Mouse (Mus musculus) lung, embryonic 14.5 days (tissue): Measurements from ENCODE around the gene Cdh13. TPM values are rescaled to one million over a fixed set of nuclear protein-coding genes. Genes with fewer than 3 reads are reported as not detected.

Experiments
- ATAC-seq: fragments of 200-750 bp; cut with Nextera tagmentation; 2 replicates; pipeline ENCODE4 v1.8.0; 2017; ENCODE audit warnings: mild to moderate bottlenecking, moderate TSS enrichment, moderate library complexity; ENCODE audit not compliant: insufficient read depth
- DNase-seq: peaks from one replicate; pipeline ENCODE4 v3.0.0-alpha.2; 2015
- H3K27ac ChIP-seq: fragments of 300-500 bp; sonication (generic); 2 replicates; pipeline ENCODE4 v1.5.1; 2014; ENCODE audit warnings: low read depth, mild to moderate bottlenecking, moderate library complexity
- H3K27me3 ChIP-seq: fragments of 300-500 bp; sonication (generic); 2 replicates; pipeline ENCODE4 v1.6.1; 2014; ENCODE audit warnings: low read length, control low read depth; ENCODE audit not compliant: insufficient read depth
- H3K36me3 ChIP-seq: fragments of 300-500 bp; sonication (generic); 2 replicates; pipeline ENCODE4 v1.6.1; 2014; ENCODE audit warnings: control low read depth; ENCODE audit not compliant: insufficient read depth
- H3K4me1 ChIP-seq: fragments of 300-500 bp; sonication (generic); 2 replicates; pipeline ENCODE4 v1.6.1; 2014; ENCODE audit warnings: antibody characterized with exemption, control low read depth; ENCODE audit not compliant: insufficient read depth
- H3K4me2 ChIP-seq: fragments of 300-500 bp; sonication (generic); 2 replicates; pipeline ENCODE4 v1.6.1; 2014; ENCODE audit warnings: mild to moderate bottlenecking
- H3K4me3 ChIP-seq: fragments of 300-500 bp; sonication (generic); 2 replicates; pipeline ENCODE4 v1.5.1; 2014; ENCODE audit warnings: low read depth, low read length
- H3K9ac ChIP-seq: fragments of 300-500 bp; sonication (generic); 2 replicates; pipeline ENCODE4 v1.6.1; 2014
- H3K9me3 ChIP-seq: fragments of 300-500 bp; sonication (generic); 2 replicates; pipeline ENCODE4 v1.6.1; 2016; ENCODE audit warnings: low read depth, low read length, control low read depth
- CTCF ChIP-seq: IDR thresholded peaks from 2 replicates; pipeline ENCODE4 v1.5.1; 2016; ENCODE audit warnings: antibody characterized with exemption, low read depth
- WGBS: fragments of 180-500 bp; shearing (Covaris S2); extraction: QIAGEN DNeasy Blood & Tissue Kit; methylation state at CpG from one replicate; pipeline ENCODE4 v1.1.7; 2014; 5-methylcytosine and 5-hydroxymethylcytosine counted together
- polyA plus RNA-seq: library from polyadenylated mRNA; unstranded; fragments of >200 nt; fragmentation: Nextera tagmentation; extraction: Ambion mirVana; gene quantifications from 2 replicates; pipeline ENCODE4 v1.2.1, GENCODE M21; 2014

Gene Cdh13
- polyA plus RNA-seq, 1 experiment from 2014 or later, result 1.2 TPM

DNA sequence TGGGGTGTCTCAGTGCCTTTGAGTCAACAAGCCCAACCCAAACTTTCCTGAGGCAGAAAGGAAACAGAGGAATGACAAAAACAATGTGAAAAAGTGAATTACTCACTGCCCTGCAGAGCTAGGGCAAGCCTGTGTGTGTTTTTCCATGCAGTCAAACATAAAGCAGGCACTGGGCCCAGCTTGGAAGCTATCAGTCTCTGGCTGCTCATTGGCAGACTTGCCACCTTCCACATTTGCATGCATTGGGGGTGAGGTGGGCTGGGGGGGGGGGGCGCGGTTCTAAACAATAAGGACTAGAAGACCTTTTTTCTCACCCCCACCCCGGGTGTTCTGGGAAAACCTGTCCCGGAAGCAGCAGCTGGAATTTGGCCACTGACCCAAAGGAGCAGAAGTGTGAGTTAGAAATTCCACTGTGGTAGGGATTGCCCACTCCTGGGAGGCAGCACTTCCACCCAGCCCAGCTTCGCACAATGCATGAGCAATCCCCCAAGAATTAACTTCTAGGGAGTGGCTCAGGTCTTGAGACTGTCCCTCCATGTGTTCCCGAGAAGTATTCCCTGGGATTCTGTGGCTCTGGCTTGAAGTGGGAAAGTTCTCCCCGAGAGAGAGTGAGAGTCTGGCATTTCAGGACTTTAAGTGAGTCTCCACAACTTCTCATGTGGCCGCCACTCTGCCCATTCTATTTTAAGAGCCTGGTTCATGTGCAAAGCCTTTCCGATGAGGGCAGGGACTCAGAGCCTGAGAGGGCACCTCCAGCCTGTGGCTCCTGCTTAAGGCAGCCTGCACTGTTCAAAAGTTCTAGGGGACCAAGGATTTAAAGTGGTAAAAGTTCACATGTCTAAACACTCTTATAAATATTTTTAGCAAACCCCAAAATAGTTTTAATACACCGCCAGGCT is 3.0 kb downstream of the Cdh13 start:
- no peaks in the 10 kb centered on the region for H3K36me3 ChIP-seq
- no peak for TF ChIP-seq CTCF
- 23% methylated on average over 10 of the region's 10 CpGs for WGBS
- H3K4me2 ChIP-seq, result no peak overlapping the region
- DNase-seq (no peak), ATAC-seq (no peak)
- peaks cover 33% of the 10 kb centered on the region for H3K27me3 ChIP-seq
- H3K4me3 ChIP-seq, result no peak overlapping the region
- no peaks in the 10 kb centered on the region for H3K4me1 ChIP-seq
- no peak overlapping the region for H3K9ac ChIP-seq
- no peaks in the 10 kb centered on the region for H3K9me3 ChIP-seq
- no peak overlapping the region for H3K27ac ChIP-seq

DNA sequence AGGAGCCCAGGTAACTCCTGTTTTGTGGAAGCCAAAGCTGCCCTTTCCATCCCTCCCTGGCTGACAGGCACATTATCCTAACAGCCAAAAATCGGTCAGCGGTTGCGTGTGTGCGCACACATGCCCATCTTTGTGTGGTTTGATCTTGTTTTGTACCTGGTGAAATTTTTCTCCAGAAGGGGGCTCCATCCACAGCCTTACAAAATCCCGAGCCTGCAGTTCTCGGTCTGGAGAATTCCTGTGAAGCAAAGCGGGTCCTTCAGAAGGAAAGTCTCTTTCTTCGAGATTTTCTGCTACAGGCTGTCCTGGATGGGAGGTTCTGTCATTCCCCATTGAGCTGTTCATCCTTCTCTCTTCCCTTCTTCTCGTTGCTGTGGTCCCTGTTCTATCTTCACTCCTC is 4.0 kb downstream of the Cdh13 start:
- peak; percentile 73 for DNase-seq
- 30% methylated on average over 9 of the region's 9 CpGs for WGBS
- Histone ChIP-seq H3K27ac (no peak overlapping the region), H3K9ac (no peak overlapping the region), H3K4me3 (no peak overlapping the region), H3K4me1 (no peaks in the 10 kb centered on the region), H3K27me3 (peaks cover 33% of the 10 kb centered on the region), H3K9me3 (no peaks in the 10 kb centered on the region), H3K36me3 (no peaks in the 10 kb centered on the region), H3K4me2 (no peak overlapping the region)
- ATAC-seq, result no peak
- TF ChIP-seq CTCF, result peak; percentile 61

DNA sequence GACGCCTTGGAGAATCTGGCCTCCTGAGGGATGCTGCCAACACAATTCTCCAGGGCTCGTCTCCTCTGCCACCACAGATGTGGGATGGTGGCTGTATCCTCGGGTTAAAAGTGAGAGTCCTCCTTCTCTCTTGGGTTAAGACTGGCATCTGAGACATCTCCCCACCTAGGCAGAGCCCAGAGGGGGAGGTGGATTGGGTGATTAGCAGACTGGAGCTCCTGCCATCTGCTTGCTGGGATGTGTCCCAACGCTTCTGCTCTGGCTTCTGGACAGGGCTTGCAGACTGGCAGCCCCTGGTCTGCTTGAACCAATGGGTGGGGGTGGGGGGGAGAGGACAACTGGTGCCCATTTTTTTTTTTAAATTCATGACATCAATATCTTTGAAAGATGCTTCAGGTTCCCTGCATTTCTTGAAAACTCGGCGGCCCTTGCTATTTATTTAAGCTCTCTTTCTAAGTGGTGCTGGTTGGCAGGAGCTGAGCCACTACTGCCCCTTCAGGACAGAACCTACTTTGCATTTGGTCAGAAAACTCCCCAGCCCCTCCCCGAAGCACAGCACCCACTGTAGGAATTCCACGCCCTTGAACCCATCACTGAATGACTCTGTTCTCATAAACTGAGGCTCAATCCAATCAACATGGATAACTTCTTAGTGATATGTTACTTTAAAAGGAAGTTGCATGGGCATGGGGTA is 4.9 kb downstream of the Cdh13 start:
- Histone ChIP-seq H3K27me3 (peaks cover 24% of the 10 kb centered on the region), H3K4me1 (no peaks in the 10 kb centered on the region), H3K9ac (no peak overlapping the region), H3K4me2 (no peak overlapping the region), H3K36me3 (no peaks in the 10 kb centered on the region), H3K9me3 (no peaks in the 10 kb centered on the region), H3K4me3 (no peak overlapping the region), H3K27ac (no peak overlapping the region)
- ATAC-seq (no peak), DNase-seq (peak; percentile 30)
- peak; percentile 14; the same call in 1 of the 2 replicates for TF ChIP-seq CTCF
- WGBS, result 50% methylated on average over 8 of the region's 8 CpGs

DNA sequence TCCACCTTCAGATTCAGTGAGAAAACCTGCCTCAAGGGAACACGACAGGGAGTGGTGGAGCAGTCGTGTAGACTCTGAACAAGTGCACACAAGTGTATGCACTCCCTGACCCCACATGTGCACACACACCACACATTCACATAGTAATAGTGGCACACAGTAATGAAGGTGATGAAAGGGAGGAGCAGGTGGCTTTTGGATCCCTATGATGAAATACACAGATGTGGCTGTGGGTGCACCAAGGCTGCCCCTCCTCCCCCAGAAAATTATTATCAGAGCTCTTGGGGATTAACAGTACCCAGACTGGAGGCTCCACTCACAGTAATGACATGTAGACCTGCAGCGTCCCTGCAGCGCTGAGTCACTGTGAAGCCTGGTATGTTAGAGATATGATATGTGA is 5.6 kb downstream of the Cdh13 start:
- Histone ChIP-seq H3K9ac (no peak overlapping the region), H3K4me2 (no peak overlapping the region), H3K4me1 (no peaks in the 10 kb centered on the region), H3K36me3 (no peaks in the 10 kb centered on the region), H3K27me3 (peaks cover 18% of the 10 kb centered on the region), H3K4me3 (no peak overlapping the region), H3K27ac (no peak overlapping the region), H3K9me3 (no peaks in the 10 kb centered on the region)
- no peak for TF ChIP-seq CTCF
- DNase-seq, result no peak
- no peak for ATAC-seq
- WGBS, result 77% methylated on average over 4 of the region's 4 CpGs

DNA sequence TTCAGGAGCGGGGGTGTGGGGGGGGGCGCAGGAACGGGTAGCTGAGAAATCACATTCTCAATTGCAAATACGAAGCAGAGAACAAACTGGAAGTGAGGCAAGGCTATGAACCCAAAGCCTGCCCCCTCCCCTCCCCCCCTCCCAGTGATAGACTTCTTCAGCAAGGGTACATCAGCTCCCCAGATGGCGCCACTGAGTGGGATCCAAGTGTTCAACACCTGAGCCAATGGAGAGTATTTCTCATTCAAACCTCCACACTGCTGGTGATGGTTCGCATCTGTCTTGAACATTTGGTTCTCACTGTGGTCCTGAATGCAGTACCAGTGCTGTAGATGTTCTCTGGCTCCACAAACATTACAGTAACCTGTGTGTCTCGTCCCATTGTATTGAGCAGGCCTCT is 6.0 kb downstream of the Cdh13 start:
- Histone ChIP-seq H3K4me3 (no peak overlapping the region), H3K9me3 (no peaks in the 10 kb centered on the region), H3K4me1 (no peaks in the 10 kb centered on the region), H3K27ac (no peak overlapping the region), H3K27me3 (peaks cover 13% of the 10 kb centered on the region), H3K4me2 (no peak overlapping the region), H3K36me3 (no peaks in the 10 kb centered on the region), H3K9ac (no peak overlapping the region)
- DNase-seq (no peak), ATAC-seq (no peak)
- no peak; the same call in 1 of the 2 replicates for TF ChIP-seq CTCF
- 68% methylated on average over 7 of the region's 7 CpGs for WGBS

DNA sequence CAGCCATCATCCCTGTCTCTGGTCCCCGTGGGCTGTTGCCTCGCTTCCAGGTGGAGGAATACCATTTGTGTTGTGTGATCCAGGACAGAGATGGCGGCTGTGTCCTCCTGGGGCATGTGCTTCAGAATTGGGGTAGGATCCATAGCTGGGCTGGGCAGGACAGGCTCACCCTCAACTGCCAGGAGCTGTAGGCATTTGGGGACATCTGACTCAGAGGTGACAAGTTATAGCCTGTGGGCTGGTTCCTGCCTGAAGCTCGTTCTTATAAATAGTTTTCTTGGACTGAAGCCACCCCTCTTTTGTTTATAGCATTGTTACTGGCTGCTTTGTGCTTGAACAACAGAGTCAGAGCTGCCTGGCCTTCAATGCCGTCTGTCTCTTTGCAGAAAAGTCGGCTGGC is 6.7 kb downstream of the Cdh13 start:
- Histone ChIP-seq H3K9ac (no peak overlapping the region), H3K4me1 (no peaks in the 10 kb centered on the region)
- 52% methylated on average over 6 of the region's 6 CpGs for WGBS

DNA sequence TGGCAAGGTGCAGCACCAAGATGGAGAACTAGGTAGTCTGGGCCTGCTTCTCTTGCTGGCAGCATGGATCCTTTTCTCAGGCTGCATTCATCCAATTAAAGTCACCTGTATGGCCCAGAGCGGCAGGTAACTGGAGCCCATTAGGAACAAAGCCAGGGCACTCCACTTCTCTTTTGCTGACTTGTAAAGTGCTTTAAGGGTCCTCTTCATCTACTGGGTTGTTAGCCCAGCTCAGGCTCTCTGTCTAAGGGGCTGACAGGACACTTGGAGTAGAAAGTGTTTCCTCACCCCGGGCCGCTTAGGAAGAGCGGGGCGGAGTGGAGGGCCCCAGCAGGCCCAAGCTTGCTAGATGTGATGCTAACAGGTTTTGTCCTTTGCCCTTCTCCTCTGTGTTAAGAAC is 12.9 kb downstream of the Cdh13 start:
- H3K27ac ChIP-seq, result no peak overlapping the region
- no peaks in the 10 kb centered on the region for H3K4me1 ChIP-seq
- no peak overlapping the region for H3K4me3 ChIP-seq
- WGBS, result 67% methylated on average over 5 of the region's 5 CpGs
- H3K9me3 ChIP-seq, result no peaks in the 10 kb centered on the region
- no peak for TF ChIP-seq CTCF
- no peak overlapping the region for H3K4me2 ChIP-seq
- H3K9ac ChIP-seq, result no peak overlapping the region
- H3K27me3 ChIP-seq, result no peaks in the 10 kb centered on the region
- ATAC-seq, result no peak
- peak; percentile 16 for DNase-seq
- H3K36me3 ChIP-seq, result no peaks in the 10 kb centered on the region

More for the DNA sequence above, 6.7 kb downstream of the Cdh13 start:
- Histone ChIP-seq H3K27ac (no peak overlapping the region), H3K36me3 (no peaks in the 10 kb centered on the region), H3K9me3 (no peaks in the 10 kb centered on the region), H3K4me3 (no peak overlapping the region), H3K27me3 (peaks cover 7% of the 10 kb centered on the region), H3K4me2 (no peak overlapping the region)
- ATAC-seq, result peak; percentile 45; the same call in 1 of the 2 replicates
- peak; percentile 63 for DNase-seq
- no peak for TF ChIP-seq CTCF
